Mouse (Mus musculus) limb, embryonic 14.5 days (tissue): ENCODE data around the gene Fry. TPM values are rescaled to one million over a fixed set of nuclear protein-coding genes. Genes with fewer than 3 reads are reported as not detected.

Source experiments
- ATAC-seq: fragments of 200-750 bp; cut with Nextera tagmentation; 2 replicates; pipeline ENCODE4 v1.8.0; 2017; ENCODE audit warnings: low read depth, moderate number of reproducible peaks, moderate TSS enrichment; ENCODE audit not compliant: low FRiP score
- DNase-seq: peaks from one replicate; pipeline ENCODE4 v3.0.0-alpha.2; 2015; ENCODE audit warnings: low spot score
- H3K27ac ChIP-seq: fragments of 300-500 bp; sonication (generic); replicated peaks from 2 replicates; pipeline ENCODE4 v1.5.1; 2014; ENCODE audit warnings: low read depth, mild to moderate bottlenecking, low read length, moderate library complexity, mixed read lengths
- H3K27me3 ChIP-seq: fragments of 300-500 bp; sonication (generic); 2 replicates; pipeline ENCODE4 v1.6.1; 2014; ENCODE audit warnings: low read length, mixed read lengths; ENCODE audit not compliant: control insufficient read depth, insufficient read depth
- H3K36me3 ChIP-seq: fragments of 300-500 bp; sonication (generic); 2 replicates; pipeline ENCODE4 v1.6.1; 2014; ENCODE audit warnings: mild to moderate bottlenecking, low read length, moderate library complexity, mixed read lengths; ENCODE audit not compliant: control insufficient read depth, insufficient read depth
- H3K4me1 ChIP-seq: fragments of 300-500 bp; sonication (generic); 2 replicates; pipeline ENCODE4 v1.6.1; 2014; ENCODE audit warnings: antibody characterized with exemption, low read length, mixed read lengths; ENCODE audit not compliant: control insufficient read depth, insufficient read depth
- H3K4me2 ChIP-seq: fragments of 300-500 bp; sonication (generic); replicated peaks from 2 replicates; pipeline ENCODE4 v1.6.1; 2014; ENCODE audit warnings: low read depth, mild to moderate bottlenecking, low read length, moderate library complexity; ENCODE audit not compliant: severe bottlenecking
- H3K4me3 ChIP-seq: fragments of 300-500 bp; sonication (generic); replicated peaks from 2 replicates; pipeline ENCODE4 v1.5.1; 2014; ENCODE audit warnings: low read length
- H3K9ac ChIP-seq: fragments of 300-500 bp; sonication (generic); 2 replicates; pipeline ENCODE4 v1.6.1; 2014; ENCODE audit warnings: mild to moderate bottlenecking, low read depth, low read length, moderate library complexity; ENCODE audit not compliant: severe bottlenecking
- H3K9me3 ChIP-seq: fragments of 300-500 bp; sonication (generic); 2 replicates; pipeline ENCODE4 v1.6.1; 2016; ENCODE audit warnings: low read length; ENCODE audit not compliant: control insufficient read depth
- POLR2A ChIP-seq: fragments of 200-500 bp; IDR thresholded peaks from 2 replicates; pipeline ENCODE4 v1.8.0; 2012; ENCODE audit warnings: inconsistent platforms, mild to moderate bottlenecking, moderate library complexity, borderline replicate concordance; ENCODE audit not compliant: insufficient read depth, insufficient read length; ENCODE audit errors: extremely low read depth
- WGBS: fragments of 180-500 bp; shearing (Covaris S2); extraction: QIAGEN DNeasy Blood & Tissue Kit; methylation state at CpG from one replicate; pipeline ENCODE4 v1.1.7; 2014; 5-methylcytosine and 5-hydroxymethylcytosine counted together
- polyA plus RNA-seq, 2 experiments: library from polyadenylated mRNA; depleted of rRNA in 1 of 2; stranded (reverse) in 1 of 2; unstranded in 1 of 2; fragments of >200 nt; fragmentation: Nextera tagmentation in 1 of 2; extraction: Ambion mirVana in 1 of 2; gene quantifications; 2 replicates each; pipeline versions ENCODE4 v1.2.1 to v1.2.3; 2012 to 2014

Fry gene
- polyA plus RNA-seq, 2 experiments: 10.0 to 13.5 TPM

DNA sequence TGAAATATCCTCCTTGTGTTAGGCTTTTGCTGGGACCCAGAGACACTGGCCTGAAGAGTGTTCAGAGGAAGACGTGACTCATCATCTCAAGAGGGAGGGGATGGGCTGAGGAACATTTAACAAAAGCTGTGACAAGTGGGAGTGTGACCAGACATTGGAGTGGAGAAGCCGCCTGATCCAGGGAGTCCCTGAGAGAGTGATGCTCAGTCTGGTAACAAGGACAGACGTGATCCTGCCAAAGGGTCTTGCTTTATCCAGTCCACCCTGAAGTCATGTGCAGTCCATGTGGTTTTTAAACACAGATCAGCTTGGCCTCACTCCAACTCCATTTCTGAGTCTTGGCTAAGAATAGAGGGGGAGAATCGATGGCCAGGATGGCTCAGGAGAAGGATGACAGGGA is 158.2 kb downstream of the Fry start:
- H3K27me3 ChIP-seq: no peaks in the 10 kb centered on the region
- ATAC-seq: no peak
- no peak overlapping the region for H3K27ac ChIP-seq
- WGBS: 75% methylated on average over 4 of the region's 4 CpGs
- H3K9ac ChIP-seq: no peak overlapping the region
- no peak overlapping the region for H3K4me3 ChIP-seq
- H3K9me3 ChIP-seq: 0 out of 2 replicates have a peak, but pooled peaks cover 4% of the 10 kb centered on the region
- no peaks in the 10 kb centered on the region for H3K36me3 ChIP-seq
- DNase-seq: no peak
- H3K4me2 ChIP-seq: no peak overlapping the region
- H3K4me1 ChIP-seq: no peaks in the 10 kb centered on the region
- no peak for TF ChIP-seq POLR2A

DNA sequence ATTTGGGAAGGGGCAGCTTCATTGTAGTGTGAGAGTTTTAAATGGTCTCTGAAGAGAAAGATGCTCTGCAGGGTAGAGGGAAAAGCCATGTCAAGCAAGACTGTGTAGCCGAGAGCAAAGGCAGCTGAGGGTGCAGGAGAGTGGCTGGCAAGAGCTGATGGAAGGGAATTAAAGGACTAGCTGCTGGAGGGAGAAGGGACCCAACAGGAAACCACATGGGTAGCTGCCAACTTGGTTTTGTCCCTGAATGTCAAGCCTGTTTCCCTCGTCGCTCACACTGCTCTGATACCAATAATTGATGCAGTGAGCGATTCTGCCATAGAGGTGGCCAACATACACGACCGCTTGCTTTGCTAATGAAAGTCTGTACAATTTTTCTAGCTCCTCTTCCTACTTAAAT is 160.9 kb downstream of the Fry start:
- ATAC-seq: no peak

DNA sequence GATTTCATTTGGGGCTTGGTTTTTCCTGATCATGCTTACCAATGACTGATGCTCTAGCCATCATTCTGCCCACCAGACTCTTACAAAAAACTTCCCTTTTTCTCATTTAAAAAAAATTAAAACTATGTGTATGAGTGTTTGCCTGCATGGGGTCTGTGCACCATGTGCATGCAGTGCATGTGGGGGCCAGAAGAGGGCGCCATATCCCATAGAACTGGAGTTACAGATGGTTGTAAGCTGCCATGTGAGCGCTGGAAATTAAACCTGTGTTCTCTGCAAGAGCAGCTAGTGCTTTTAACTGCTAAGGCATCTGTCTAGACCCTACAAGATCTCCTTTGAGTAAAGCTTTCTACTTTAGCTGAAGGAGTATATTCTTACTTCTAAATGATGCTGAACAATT is 162.6 kb downstream of the Fry start:
- Histone ChIP-seq H3K4me3 (no peak overlapping the region), H3K27ac (no peak overlapping the region), H3K4me1 (no peaks in the 10 kb centered on the region), H3K9me3 (0 out of 2 replicates have a peak, but pooled peaks cover 4% of the 10 kb centered on the region), H3K4me2 (no peak overlapping the region), H3K36me3 (no peaks in the 10 kb centered on the region), H3K9ac (no peak overlapping the region), H3K27me3 (no peaks in the 10 kb centered on the region)
- TF ChIP-seq POLR2A: no peak
- DNase-seq (no peak), ATAC-seq (no peak)
- 72% methylated on average over 2 of the region's 2 CpGs for WGBS

More for the DNA sequence above, 160.9 kb downstream of the Fry start:
- no peak for TF ChIP-seq POLR2A
- 72% methylated on average over 6 of the region's 6 CpGs for WGBS
- H3K4me1 ChIP-seq: no peaks in the 10 kb centered on the region
- H3K4me3 ChIP-seq: no peak overlapping the region
- no peak overlapping the region for H3K4me2 ChIP-seq
- DNase-seq: no peak
- H3K27me3 ChIP-seq: no peaks in the 10 kb centered on the region
- no peaks in the 10 kb centered on the region for H3K36me3 ChIP-seq
- H3K27ac ChIP-seq: no peak overlapping the region
- 0 out of 2 replicates have a peak, but pooled peaks cover 4% of the 10 kb centered on the region for H3K9me3 ChIP-seq
- H3K9ac ChIP-seq: no peak overlapping the region

- Histone ChIP-seq H3K9me3 (0 out of 2 replicates have a peak, but pooled peaks cover 4% of the 10 kb centered on the region), H3K27ac (no peak overlapping the region), H3K4me1 (no peaks in the 10 kb centered on the region), H3K27me3 (no peaks in the 10 kb centered on the region), H3K4me3 (no peak overlapping the region), H3K4me2 (no peak overlapping the region), H3K36me3 (no peaks in the 10 kb centered on the region), H3K9ac (no peak overlapping the region)
- no peak for ATAC-seq
- DNase-seq: no peak
- WGBS: 83% methylated on average over 7 of the region's 7 CpGs
- TF ChIP-seq POLR2A: no peak
Measured at GRCm38 (mm10) chr5:150282091-150282490, 163.6 kb downstream of the Fry start.

- H3K9ac ChIP-seq: no peak overlapping the region
- ATAC-seq (no peak), DNase-seq (no peak)
- H3K36me3 ChIP-seq: no peaks in the 10 kb centered on the region
- H3K4me3 ChIP-seq: no peak overlapping the region
- H3K27me3 ChIP-seq: no peaks in the 10 kb centered on the region
- no peak overlapping the region for H3K27ac ChIP-seq
- no peaks in the 10 kb centered on the region for H3K9me3 ChIP-seq
- no peak overlapping the region for H3K4me2 ChIP-seq
- TF ChIP-seq POLR2A: no peak
- WGBS: 87% methylated on average over 7 of the region's 7 CpGs
- H3K4me1 ChIP-seq: no peaks in the 10 kb centered on the region
Measured at GRCm38 (mm10) chr5:150287949-150288348, 169.5 kb downstream of the Fry start.

DNA sequence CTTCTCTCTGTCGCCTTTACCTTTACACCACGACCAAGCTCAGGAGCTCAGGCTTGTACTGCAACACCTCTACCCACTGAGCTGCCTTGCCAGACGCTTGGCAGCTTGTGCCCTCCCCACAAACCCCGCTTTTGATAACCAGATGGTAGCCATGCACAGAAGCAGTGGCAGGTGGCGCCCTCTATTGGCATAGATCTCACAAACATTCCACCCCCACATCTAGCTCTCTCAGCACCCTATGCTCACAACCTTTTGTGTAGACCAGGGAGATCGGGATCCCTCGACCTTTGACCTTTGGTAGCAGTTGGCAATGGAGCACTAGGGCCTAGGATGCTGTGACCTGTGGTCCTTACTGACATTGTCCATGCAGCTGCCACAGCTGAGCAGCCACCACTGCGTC is 171.2 kb downstream of the Fry start:
- no peak for DNase-seq
- Histone ChIP-seq H3K4me1 (no peaks in the 10 kb centered on the region), H3K27me3 (no peaks in the 10 kb centered on the region), H3K4me2 (no peak overlapping the region), H3K9ac (no peak overlapping the region), H3K4me3 (no peak overlapping the region), H3K9me3 (no peaks in the 10 kb centered on the region), H3K36me3 (no peaks in the 10 kb centered on the region), H3K27ac (no peak overlapping the region)
- WGBS: 78% methylated on average over 8 of the region's 8 CpGs
- no peak for TF ChIP-seq POLR2A
- ATAC-seq: no peak
